Mouse (Mus musculus): ENCODE data around the gene Gna14.

The Gna14 gene

DNA sequence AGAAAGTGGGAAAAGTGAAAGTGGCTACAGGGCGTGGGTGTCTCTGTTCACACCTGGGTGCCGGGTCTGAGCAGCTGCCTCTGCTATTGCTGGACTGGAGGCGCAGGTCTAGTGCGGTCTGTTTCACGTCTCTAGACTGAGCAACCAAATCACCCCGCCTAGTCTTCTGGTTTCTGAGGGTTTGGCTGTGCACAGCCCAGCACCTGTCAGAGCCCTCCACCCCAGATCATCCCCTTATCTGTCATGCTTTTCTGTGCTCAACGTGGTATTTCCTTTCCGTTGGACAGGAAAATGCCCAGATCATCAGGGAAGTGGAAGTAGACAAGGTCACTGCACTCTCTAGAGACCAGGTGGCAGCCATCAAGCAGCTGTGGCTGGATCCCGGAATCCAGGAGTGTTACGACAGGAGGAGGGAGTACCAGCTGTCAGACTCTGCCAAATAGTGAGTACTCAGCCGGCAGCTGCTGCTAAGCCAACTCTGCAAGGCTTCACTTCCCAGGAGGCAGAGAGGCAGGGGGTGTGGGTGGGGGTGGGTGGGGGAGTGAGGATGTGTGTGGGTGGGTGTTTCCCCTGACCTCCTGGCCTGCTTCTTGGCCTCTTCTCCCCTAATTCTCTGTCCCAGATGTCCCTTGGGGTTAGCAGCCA lies 163.2 kb downstream of the Gna14 start:
- no peak for DNase-seq

DNA sequence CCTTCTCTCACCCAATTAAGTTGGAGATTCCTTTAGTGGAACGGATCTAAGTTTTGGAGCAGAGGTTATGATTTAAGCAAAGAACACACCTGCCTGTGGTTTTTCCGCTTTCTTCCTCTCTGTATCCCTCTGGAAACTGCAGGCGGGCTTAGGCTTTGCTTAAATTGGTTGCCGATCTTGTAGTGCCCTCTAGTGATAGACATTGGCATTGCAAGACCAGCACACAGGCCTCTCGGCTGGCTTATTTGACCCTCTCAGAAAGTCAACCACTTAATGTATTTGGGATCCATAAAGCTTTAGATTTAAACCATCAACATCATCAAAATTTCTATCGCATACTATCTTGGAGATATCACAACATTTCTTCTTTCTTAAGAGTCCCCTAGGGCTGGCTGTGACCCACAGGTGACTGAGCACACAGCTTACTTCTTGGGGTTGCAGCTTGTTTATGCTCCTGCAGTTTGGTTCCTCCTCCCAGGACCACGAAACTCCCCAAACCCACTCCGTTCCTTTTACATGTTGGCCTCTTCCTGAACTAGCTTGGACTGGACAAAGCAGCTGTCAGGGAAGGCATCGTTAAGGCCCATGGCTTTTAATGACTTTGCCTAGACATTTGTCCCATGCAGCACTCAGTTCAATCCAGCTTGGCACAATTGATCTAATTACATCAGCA lies 163.9 kb downstream of the Gna14 start:
- DNase-seq: peak in 1 of 2 experiments; percentile 28

DNA sequence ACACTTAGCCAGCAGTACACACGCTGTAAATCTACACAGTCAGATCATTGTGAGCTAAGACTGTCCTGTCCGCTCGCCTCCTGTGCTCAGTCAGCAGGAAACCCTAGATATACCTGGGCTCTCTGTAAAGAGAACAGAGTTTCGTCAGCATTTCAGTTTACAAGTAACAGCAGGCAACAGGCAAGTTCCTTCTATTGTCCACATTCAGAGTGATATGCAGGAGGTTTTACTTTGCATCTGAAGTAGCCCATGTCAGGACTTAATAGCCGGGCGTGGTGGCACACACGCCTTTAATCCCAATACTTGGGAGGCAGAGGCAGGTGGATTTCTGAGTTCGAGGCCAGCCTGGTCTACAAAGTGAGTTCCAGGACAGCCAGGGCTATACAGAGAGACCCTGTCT lies 166.5 kb downstream of the Gna14 start:
- no peak for DNase-seq

DNA sequence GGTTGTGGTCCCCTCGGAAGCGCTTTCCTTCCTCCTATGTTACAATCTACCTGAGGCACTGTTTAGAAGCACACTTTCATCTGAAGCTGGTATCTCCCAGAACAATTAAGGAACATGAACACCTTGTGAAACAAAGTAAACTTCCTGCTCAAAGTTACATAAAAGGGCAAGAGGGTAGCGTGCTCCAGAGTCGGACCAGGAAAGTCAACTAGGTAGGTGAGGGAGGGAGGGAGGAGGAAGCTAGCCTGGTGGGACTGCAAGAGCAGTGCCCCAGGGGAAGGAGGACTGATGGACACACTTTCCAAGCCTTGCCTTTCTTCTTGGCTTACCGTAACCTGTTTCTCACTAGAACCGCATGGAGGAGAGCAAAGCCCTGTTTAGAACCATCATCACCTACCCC lies 172.1 kb downstream of the Gna14 start:
- no peak for DNase-seq

DNA sequence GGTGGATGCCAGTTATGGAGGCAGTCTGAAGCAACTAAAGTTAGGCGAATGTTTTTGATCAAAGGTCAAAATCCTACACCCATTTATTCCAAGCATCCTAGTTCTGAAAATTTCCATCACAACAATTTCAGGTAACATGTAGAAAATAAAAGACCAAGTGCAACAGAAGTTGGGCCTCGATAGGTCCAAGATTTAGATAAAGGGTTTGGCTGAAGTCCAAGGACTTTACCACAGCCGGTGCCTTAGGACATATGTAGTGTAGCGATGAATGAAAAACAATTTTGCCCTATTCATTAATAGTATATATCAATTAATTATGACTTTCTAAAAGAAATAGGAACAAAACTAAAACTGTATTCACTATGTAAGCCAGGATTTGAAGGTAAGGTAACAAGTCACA lies 187.6 kb downstream of the Gna14 start:
- DNase-seq: no peak

DNA sequence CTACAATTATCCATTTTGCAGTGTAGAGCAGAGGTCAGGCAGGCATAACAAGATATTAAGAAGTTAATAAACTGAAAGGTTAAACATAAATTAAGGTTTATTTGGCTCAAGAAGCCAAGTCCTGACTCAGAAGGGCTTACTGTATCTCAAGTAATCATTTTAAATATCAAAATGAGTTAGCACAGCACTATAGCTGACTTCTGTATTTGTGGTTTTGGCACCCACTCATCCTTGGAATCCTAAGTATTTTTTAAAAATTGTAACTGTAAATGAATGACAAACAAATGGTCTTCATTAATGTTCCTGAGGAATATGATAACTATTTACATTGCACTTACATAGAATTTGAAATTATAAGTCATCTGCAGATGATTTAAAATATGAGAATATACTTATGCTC lies 189.4 kb downstream of the Gna14 start:
- no peak for DNase-seq

DNA sequence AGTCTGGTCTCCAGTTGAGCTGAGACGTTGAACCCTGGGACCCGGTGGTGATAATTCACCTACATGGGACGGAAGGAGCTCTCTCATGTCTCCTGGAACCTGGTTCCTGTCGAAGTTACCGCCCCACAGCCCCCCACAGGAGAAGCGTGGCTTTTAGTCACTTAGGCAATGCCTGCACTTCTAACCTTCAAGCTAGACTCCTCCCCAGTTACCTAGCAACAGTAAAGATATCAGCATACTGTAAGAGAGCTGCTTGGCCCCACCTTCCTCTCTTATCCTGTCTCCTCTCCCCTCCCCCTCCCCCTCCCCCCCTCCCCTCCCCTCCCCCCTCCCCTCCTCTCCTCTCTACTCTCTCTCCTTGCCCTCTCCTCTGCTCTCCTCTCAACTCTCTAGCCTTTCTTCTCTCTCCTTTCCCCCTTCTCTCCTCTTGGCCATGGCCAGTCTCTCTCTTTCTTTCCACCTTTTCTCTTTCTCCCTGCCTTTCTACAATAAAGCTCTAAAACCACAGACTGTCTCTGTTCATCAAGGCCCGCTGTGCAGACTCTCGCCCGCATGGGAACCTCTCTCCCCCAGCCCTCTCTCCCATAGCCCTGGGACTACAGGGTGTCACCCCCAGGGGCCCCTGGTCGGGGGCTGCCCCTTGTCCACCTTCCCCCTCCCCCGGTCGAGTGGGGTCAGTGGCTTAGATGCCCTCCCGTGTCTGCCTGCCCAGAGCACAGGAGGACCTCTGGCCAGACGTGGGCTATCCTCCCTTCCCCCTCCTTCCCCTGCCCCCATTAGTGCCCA lies 190.2 kb downstream of the Gna14 start:
- peak in 1 of 2 experiments; percentile 17 for DNase-seq
